Comparison of ENCODE assay signal across 9 mouse cellular contexts in genomic region chr2:154038932-154039331, GRCm38 (mm10). TPM values are rescaled to one million over a fixed set of nuclear protein-coding genes. Genes with fewer than 3 reads are reported as not detected.
A peak's percentile ranks its signal among the peaks of the same experiment; 100 is the strongest.
DNase-seq lines count a peak whose midpoint lies in the region; ATAC-seq lines count a peak whose summit lies in the region.
"Had no signal": no experiment of that assay in that cellular context is flagged by ENCODE, and none has a peak within 500 bp of the region (broad histone marks: within the 10 kb centered on the region; RNA-seq: fewer than 3 reads in every experiment).

No protein-coding gene starts in this region.

- no peaks in the 10 kb centered on the region for H3K27me3 ChIP-seq in heart, embryonic 11.5 days (ENCODE audit: control insufficient read depth, insufficient read depth, low read length)
- H3K27me3 ChIP-seq: embryonic facial prominence, embryonic 12.5 days had no signal

- DNase-seq in heart, postnatal 10 days = peak; percentile 1 to 26
- DNase-seq in urinary bladder, postnatal 25 days (ENCODE audit: low spot score) = peak; percentile 5
- DNase-seq in urinary bladder, postnatal 4 days (ENCODE audit: low spot score in 2 of 2) = no peak
- peak; percentile 36 for DNase-seq in cerebellum, adult 11-12 months
- peak; percentile 30 for DNase-seq in kidney, postnatal 10 days

- no peaks in the 10 kb centered on the region for H3K4me1 ChIP-seq in heart, embryonic 11.5 days (ENCODE audit: control insufficient read depth, insufficient read depth, low read length)
- H3K4me1 ChIP-seq: embryonic facial prominence, embryonic 12.5 days had no signal

- H3K9me3 ChIP-seq in heart, embryonic 11.5 days (replicated peaks; ENCODE audit: control insufficient read depth, low read length) = no peaks in the 10 kb centered on the region
- H3K9me3 ChIP-seq: embryonic facial prominence, embryonic 12.5 days had no signal

- 68% methylated on average over 2 of the region's 2 CpGs for WGBS in heart, embryonic 11.5 days (ENCODE audit: insufficient replicate concordance)

- no peak for ATAC-seq in heart, embryonic 11.5 days (replicated peaks; ENCODE audit: insufficient number of reproducible peaks, low FRiP score, low TSS enrichment)
- peak; percentile 69 for ATAC-seq in megakaryocyte progenitor cell, adult 5-6 weeks (replicated peaks; ENCODE audit: poor library complexity)
- no peak for ATAC-seq in erythroblast, adult 5-6 weeks (replicated peaks; ENCODE audit: low FRiP score, poor library complexity, severe bottlenecking)

- H3K9ac ChIP-seq in heart, embryonic 11.5 days (ENCODE audit: low read depth, low read length) = no peak overlapping the region
- H3K9ac ChIP-seq: embryonic facial prominence, embryonic 12.5 days had no signal

- H3K36me3 ChIP-seq in heart, embryonic 11.5 days (ENCODE audit: control insufficient read depth, insufficient read depth, low read length) = no peaks in the 10 kb centered on the region
- H3K36me3 ChIP-seq: embryonic facial prominence, embryonic 12.5 days had no signal

- no peak overlapping the region for H3K4me2 ChIP-seq in heart, embryonic 11.5 days
- H3K4me2 ChIP-seq: embryonic facial prominence, embryonic 12.5 days had no signal

- H3K4me3 ChIP-seq in heart, embryonic 11.5 days (ENCODE audit: low read depth, low read length) = no peak overlapping the region
- H3K4me3 ChIP-seq: embryonic facial prominence, embryonic 12.5 days had no signal

- intact Hi-C loops in heart, postnatal 10 days (cut with DNase I) = no loop called here

- H3K27ac ChIP-seq in heart, embryonic 11.5 days (ENCODE audit: low read depth, low read length) = no peak overlapping the region
- H3K27ac ChIP-seq: embryonic facial prominence, embryonic 12.5 days had no signal

RNA-seq across cellular contexts. Expression of gene Bpifa2, which starts 30.9 kb away (rescaled TPM):
- total RNA-seq in heart, postnatal 10 days (2021) = under 1 TPM in 1 of 2 experiments, not detected in 1; 0.36 TPM
- polyA plus RNA-seq in heart, embryonic 11.5 days (2014; fragmentation: Nextera tagmentation; extraction: Ambion mirVana) = not detected in 2 replicates
- total RNA-seq in megakaryocyte progenitor cell, adult 5-6 weeks (2015) = not detected in 2 replicates
- total RNA-seq in megakaryocyte progenitor cell, adult 5-6 weeks (2017) = not detected in 2 replicates
- total RNA-seq in erythroblast, adult 5-6 weeks (2015; ENCODE audit: low replicate concordance) = not detected in 2 replicates
- total RNA-seq in erythroblast, adult 5-6 weeks (2017; ENCODE audit: low replicate concordance) = not detected in 2 replicates
- polyA plus RNA-seq: embryonic facial prominence, embryonic 12.5 days had no signal

Comparison
In these comparisons a context has a peak if more than half of its experiments do, and no peak if none do; other contexts are left out.
1. DNase-seq: peak in heart, postnatal 10 days (2 of 2), urinary bladder, postnatal 25 days (single experiment), cerebellum, adult 11-12 months (single experiment) and kidney, postnatal 10 days (single experiment); none in urinary bladder, postnatal 4 days (0 of 2).